Mouse (Mus musculus) kidney, postnatal 25 days (tissue): ENCODE results near the gene Slc25a29.
A peak's percentile ranks its signal among the peaks of the same experiment; 100 is the strongest.

Source experiments
- DNase-seq, 2 experiments: peaks; one replicate each; pipeline ENCODE4 v3.0.0; 2021; ENCODE audit warnings: mixed read lengths in 2 of 2

Gene Slc25a29

DNA sequence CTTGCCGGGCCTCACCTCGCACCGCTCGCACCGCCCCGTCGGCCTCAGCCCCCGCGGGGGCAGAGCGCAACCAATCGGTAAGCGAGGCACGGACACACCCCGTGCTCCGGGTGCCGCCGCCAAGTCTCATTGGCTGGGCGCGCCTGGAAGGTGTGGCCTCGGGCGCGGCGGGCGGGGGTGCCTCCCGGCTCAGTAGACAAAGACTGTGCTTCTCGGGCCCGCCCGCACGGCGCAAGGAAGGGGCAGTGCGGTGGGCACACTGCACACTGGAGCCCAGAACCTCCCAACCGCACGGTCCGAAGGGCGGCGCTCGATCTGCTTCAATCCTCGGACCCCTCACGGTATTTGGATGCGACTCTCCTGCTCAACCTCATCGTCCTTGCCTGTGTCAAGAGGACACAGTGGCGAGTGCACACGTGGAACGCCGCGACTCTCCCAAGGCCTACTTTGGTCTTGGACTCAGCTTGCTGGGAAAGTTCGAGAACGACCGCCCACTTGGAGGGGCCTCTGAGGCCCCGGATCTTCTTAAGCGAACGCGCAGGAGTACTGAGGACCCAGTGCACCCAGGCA, at the start of gene Slc25a29, which contains the start of gene Slc25a47:
Slc25a29 (minus strand) TSS at position 44 of the 570 bp plus-strand sequence.
Slc25a47 (plus strand) TSS at position 207 of the 570 bp plus-strand sequence.
- DNase-seq, result peak; percentile 96 to 99

- DNase-seq, result no peak
Measured at GRCm38 (mm10) chr12:108882776-108883175, 47.1 kb upstream of the Slc25a29 start.

DNA sequence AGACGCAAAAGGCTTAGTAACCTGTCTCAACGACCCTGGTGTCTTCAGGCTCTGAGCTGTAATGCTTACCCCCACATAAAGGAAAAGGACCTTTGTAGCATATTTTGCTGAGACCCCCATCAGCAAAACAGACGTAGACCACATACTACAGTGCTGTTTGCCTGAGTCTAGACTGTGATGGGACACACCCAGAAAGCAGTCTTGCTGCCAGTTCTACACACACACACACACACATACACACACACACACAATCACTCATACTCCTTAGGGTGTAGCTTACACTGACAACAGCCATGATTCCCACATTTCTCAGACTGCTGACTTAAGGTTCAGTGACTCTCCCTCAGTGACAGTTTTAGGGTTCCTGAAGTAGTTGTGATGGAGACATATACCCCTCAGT, 45.5 kb upstream of the Slc25a29 start:
- no peak for DNase-seq

DNA sequence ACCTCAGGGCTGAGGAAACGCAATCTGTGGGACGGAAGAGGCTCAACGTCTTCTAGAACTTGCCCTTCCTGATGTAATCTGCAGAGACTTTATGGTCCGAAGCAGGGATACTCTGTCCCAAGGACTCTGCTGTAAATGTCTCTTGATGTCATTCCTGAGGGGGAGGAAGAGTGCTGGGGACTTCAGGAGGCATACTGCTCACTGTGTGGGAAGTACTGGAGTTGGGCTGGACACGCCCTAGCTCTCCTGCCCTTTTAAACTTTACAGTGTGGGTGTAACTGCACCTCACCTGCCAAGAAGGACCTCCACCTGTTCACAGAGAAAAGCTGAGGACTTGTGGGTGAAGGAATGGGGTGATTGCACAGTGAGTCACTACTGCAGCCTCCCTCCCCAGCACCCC, 44.9 kb upstream of the Slc25a29 start:
- no peak for DNase-seq

DNA sequence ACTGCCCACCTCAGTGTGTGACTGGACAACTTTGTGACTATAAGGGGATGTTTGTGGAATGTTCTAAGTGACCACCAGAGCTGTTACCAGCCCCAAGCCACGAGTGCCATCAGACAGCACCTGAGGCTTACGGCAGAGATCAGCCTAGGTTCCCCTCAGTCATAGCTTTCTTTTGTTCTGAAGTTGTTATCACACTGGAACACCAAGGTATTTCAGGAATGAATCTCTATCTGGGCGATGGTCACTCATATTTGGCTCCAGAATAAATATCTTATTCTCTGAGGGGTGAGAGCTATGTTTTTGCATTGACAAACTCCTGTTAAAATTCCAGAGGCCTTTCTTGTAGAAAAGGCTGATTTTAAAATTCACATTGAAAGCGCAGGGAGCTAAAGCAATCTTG, 43.5 kb upstream of the Slc25a29 start:
- DNase-seq, result no peak

DNA sequence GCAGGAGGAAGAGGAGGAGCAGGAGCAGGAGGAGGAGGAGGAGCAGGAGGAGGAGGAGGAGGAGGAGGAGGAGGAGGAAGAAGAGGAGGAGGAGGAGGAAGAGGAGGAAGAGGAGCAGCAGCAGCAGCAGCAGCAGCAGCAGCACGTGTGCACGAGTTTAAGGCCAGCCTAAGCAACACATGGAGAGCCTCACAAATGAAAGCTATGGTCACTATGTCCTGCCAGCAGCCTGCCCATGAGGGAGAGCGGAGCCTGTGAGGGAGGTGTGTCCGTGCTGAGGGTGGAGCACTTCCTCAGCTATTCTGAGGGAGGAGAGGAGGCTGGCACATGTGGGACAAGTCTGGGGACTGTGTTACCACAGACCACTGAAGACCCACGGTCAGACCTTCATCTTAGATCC, 37.4 kb upstream of the Slc25a29 start:
- DNase-seq, result peak in 1 of 2 experiments; percentile 53

DNA sequence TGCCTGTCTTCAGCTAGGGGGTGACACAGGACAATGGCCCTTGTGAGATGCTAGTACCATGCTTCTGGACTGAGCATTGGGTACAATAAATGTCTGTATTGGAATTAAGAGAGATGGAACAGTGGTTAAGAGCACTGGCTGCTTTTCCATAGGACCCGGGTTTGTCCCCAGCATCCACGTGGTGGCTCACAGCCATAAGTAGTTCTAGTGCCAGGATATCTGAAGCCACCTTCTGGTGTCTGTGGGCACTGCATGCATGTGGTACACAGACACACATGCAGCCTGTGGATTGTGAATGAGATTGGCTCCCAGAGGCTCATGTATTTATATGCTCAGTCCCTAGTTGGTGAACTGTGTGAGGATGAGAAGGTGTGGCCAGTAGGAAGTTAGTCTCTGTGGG, 33.9 kb upstream of the Slc25a29 start:
- peak in 1 of 2 experiments; percentile 30 for DNase-seq

DNA sequence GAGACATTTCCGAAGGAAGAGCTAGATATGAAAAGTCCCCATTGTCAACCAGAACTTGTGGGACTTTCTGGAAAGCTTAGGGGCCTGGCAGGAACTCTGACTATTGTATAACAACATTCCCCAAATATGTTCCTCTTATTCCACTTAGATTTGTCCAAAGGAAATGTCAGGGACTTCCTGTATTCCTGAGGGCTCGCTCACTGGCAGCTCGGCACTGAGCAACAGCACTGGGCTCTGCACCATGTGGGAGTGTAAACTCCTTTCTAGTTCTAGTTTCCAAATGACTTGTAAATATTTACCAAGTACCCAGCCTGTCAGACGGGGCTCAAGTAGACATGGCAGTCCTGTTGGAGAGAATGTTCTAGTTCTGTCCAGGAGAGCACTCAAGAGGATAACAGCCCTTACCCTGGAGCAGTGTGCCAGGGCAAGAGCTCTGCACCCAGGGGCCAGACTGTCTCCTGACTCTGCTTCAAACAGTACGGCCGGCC, 29.4 kb upstream of the Slc25a29 start:
- peak in 1 of 2 experiments; percentile 19 for DNase-seq

GRCm38 (mm10) chr12:108858486-108858885, 22.8 kb upstream of the Slc25a29 start:
- DNase-seq, result no peak

DNA sequence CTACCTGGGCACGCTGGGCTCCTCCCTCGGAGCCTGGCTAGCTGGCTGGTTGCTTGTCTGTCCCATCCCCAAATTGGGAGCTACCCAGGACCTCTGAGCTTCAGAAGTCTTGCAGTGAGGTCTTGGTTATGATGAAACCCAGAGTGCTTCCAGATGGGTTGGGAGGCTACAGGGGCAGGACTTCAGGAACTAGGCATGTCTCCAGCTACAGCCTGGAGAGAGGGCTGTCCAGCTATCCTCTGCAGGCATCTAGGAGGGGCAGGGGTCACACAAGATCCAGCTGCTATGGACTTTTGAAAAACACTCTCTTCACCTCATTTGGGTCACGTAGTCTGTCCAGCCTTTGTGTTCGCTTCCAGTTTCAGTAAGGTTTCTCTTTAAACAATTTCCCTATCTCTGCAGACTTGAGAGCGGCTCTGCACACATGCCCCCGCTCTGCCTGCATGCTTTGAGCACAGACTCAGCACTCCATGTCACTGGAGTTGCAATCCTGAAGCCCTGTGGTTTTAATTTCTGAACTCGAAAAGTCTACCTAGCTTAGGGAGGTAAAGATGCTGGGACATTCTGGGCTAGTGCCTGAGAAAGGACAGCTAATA, 22.0 kb upstream of the Slc25a29 start:
- DNase-seq, result peak; percentile 36 to 60

DNA sequence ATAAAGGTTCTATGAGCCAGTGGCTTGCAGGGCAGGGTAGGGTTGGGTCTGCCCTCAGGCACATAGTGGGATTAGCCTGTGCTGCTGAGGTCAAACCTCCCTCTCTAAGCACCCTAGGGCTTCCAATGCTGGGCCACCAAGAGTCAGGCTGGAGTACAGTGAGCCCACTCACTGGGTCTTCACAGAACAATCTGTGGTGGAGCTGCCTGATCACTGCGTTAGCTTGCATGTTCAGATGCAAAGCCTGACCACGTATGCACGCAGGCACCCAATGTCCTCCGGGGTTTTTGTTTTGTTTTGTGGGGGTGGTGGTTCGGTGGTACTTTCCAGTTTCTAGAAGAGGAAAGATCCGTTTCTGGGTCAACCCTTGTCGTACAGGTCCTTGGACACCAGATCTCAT, 21.4 kb upstream of the Slc25a29 start:
- no peak for DNase-seq

GRCm38 (mm10) chr12:108856186-108856585, 20.5 kb upstream of the Slc25a29 start:
- no peak for DNase-seq

GRCm38 (mm10) chr12:108855081-108855480, 19.4 kb upstream of the Slc25a29 start:
- DNase-seq, result no peak

DNA sequence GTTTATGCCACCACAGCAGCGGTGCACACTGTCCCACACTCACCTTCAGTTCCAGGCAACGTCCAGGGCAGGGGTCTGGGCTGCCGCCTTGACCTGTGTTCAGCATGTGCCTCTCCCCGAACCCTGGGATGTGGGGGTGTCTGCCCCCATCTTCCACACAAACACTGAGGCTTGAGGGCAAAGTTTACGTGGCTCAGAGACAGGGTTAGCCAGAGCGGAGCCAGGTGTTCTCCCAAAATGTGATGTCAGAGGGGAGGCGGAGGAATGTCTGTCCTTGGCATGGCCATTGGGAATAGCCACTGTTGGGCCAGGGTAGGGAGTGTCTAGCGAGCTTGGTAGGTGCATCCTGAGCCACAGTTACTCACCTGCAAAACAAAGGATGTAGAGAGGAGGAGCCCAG, 17.1 kb upstream of the Slc25a29 start:
- DNase-seq, result no peak

- no peak for DNase-seq
Measured at GRCm38 (mm10) chr12:108850886-108851285, 15.2 kb upstream of the Slc25a29 start.

GRCm38 (mm10) chr12:108850129-108850528, 14.4 kb upstream of the Slc25a29 start:
- DNase-seq, result peak; percentile 39 to 62

GRCm38 (mm10) chr12:108849488-108850022, 13.9 kb upstream of the Slc25a29 start:
- no peak for DNase-seq

DNA sequence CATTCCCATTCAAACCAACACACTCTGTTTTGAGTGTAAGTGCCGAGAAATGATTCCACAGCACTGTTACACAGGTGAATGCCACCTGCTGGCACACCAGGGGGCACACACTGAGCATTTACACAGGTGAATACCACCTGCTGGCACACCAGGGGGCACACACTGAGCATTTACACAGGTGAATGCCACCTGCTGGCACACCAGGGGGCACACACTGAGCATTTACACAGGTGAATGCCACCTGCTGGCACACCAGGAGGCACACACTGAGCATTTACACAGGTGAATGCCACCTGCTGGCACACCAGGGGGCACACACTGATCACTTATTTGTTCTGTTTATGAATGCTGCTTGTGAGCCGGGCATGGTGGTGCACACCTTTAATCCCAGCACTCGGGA, 12.3 kb upstream of the Slc25a29 start:
- peak in 1 of 2 experiments; percentile 54 for DNase-seq

DNA sequence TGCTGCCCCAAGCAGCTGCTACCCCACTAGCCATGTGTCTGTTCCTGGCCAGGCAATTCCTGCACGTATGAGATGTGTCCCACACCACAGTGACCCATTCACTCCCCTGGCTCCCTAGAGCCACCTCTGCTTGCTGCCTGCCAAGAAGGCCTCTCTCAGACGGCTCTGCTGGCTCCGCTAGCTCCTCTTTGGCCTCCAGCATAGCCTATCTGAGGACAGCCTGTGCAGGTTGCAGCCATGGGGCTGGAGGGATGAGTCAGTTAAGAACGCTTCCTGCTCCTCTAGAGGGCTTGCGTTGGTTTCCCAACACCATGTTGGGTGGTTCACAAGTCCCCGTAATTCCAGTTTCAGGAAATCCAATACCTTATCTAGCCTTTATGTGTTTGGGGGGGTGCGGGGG, 7.0 kb upstream of the Slc25a29 start:
- DNase-seq, result no peak

DNA sequence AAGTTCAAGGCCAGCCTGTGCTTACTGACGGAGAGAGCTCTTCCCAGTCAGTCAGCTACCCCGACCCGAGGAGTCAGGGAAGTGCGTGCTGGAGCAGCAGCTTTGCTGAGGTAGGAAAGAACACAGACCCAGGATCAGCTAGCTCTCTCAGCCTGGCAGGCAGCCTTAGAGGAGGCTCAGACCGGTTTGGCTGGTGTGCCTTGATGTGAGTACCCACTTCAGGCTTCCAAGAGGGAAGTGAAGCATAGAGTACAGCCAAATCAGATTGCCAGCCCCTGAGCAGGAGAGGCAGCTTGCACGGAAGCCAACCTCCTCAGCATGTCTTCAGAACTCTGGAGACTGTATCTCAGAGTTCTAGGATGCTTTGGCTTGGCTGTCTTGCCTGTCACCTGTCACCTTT, 5.5 kb upstream of the Slc25a29 start:
- DNase-seq, result peak; percentile 53 to 80

- DNase-seq, result peak in 1 of 2 experiments; percentile 30
Measured at GRCm38 (mm10) chr12:108836722-108837121, 1.0 kb upstream of the Slc25a29 start.

DNA sequence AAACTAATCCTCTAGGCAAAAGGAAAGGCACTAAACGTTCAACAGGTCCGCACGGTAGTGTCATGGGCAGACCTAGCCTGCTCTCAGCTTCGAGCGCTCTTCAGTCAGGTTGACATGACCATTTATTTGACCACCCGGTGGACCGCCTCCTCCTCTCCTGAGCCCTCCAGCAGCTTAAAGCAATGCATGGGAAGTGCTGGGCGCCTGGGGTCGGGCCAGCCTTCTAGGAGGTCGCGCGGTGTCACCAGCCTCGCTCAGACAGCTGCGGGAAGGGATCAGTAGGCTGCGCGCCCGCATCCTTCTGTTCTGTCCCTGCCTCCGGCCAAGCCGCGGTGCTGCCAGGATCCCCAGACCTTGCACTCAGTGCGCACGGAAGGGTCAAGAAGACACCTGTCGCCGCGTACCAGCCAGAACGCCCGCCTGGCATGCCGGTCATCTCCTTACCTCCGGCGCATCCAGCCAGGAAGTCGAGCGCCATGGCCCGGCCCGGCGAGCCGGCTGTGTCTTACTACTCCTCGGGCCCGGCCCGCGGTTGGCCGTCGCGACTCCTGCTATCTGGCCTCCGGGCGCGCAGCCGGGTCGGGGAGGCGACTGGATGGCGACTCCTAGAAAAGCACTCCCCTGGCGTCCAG, 359 bp downstream of the Slc25a29 start:
- DNase-seq, result no peak

GRCm38 (mm10) chr12:108834786-108835185, 897 bp downstream of the Slc25a29 start:
- peak in 1 of 2 experiments; percentile 34 for DNase-seq

DNA sequence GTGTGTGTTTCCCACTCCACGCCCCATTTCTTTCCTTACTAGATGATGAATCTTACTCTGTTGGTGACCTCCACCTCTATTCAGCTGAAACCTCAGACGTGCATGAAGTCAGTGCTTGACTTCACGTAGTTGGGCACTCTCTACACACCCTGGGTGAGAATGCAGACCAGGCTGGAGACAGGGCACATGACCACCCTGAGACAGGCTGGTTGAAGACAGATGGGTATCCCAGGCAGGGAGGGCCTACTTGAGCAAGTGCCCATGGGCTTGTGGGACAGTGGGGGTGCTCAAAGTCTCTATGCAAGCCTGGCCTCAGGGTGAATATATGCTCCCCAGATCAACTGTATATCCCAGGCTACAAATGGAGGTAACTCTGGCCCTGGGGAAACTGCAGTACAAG, 1.3 kb downstream of the Slc25a29 start:
- peak in 1 of 2 experiments; percentile 30 for DNase-seq
